15 mouse cellular contexts compared by ENCODE assay signal in genomic region chr13:3594311-3594710, GRCm38 (mm10).
"Had no signal": no experiment of that assay in that cellular context is flagged by ENCODE, and none has a peak within 500 bp of the region (broad histone marks: within the 10 kb centered on the region; RNA-seq: fewer than 3 reads in every experiment).

No protein-coding gene starts in this region.

- DNase-seq: layer of hippocampus, postnatal 36 days; liver, embryonic 13.5 days; lung, embryonic 14.5 days; retina, postnatal 1 day; right cerebral cortex, postnatal 25 days; spleen, adult 18-20 months; thymus, postnatal 36 days had no signal

- H3K9me3 ChIP-seq: liver, embryonic 13.5 days; midbrain, embryonic 12.5 days; midbrain, embryonic 15.5 days; neural tube, embryonic 13.5 days; stomach, embryonic 15.5 days had no signal

- H3K4me2 ChIP-seq: liver, embryonic 13.5 days; lung, embryonic 14.5 days; midbrain, embryonic 12.5 days; midbrain, embryonic 15.5 days; neural tube, embryonic 13.5 days; stomach, embryonic 15.5 days had no signal

- H3K27ac ChIP-seq: left cerebral cortex, adult 2 months; liver, embryonic 13.5 days; macrophage; midbrain, embryonic 12.5 days; midbrain, embryonic 15.5 days; neural tube, embryonic 13.5 days; stomach, embryonic 15.5 days had no signal

- H3K4me1 ChIP-seq: liver, embryonic 13.5 days; midbrain, embryonic 12.5 days; midbrain, embryonic 15.5 days; neural tube, embryonic 13.5 days; stomach, embryonic 15.5 days had no signal

- ATAC-seq: intestine, postnatal 0 days; lung, postnatal 0 days; midbrain, embryonic 15.5 days had no signal

- H3K27me3 ChIP-seq: liver, embryonic 13.5 days; midbrain, embryonic 12.5 days; midbrain, embryonic 15.5 days; neural tube, embryonic 13.5 days; stomach, embryonic 15.5 days had no signal

- H3K4me3 ChIP-seq: left cerebral cortex, adult 2 months; liver, embryonic 13.5 days; midbrain, embryonic 12.5 days; midbrain, embryonic 15.5 days; neural tube, embryonic 13.5 days; stomach, embryonic 15.5 days had no signal

- H3K9ac ChIP-seq: liver, embryonic 13.5 days; lung, embryonic 14.5 days; midbrain, embryonic 12.5 days; midbrain, embryonic 15.5 days; neural tube, embryonic 13.5 days; stomach, embryonic 15.5 days had no signal
